Mouse (Mus musculus): ENCODE results near the gene Calhm2. TPM values are rescaled to one million over a fixed set of nuclear protein-coding genes. Genes with fewer than 3 reads are reported as not detected.

Gene Calhm2
- polyA plus RNA-seq, 1 experiment from 2014 or later = 2.6 TPM

GRCm38 (mm10) chr19:47104641-47105271 lies 33.3 kb downstream of the Calhm2 start:
- H3K4me2 ChIP-seq (ENCODE audit: low read depth, low read length) = no peak overlapping the region
- 83% methylated on average over 9 of the region's 9 CpGs for WGBS (ENCODE audit: insufficient replicate concordance)
- peaks cover 88% of the 10 kb centered on the region for H3K36me3 ChIP-seq (replicated peaks; ENCODE audit: insufficient read depth, low read length)
- H3K4me1 ChIP-seq (ENCODE audit: insufficient read depth) = no peaks in the 10 kb centered on the region
- no peaks in the 10 kb centered on the region for H3K9me3 ChIP-seq (ENCODE audit: low read length)
- DNase-seq (no peak), ATAC-seq (no peak)
- TF ChIP-seq EP300 (IDR thresholded peaks at IDR 0.05; ENCODE audit: low read depth) = no peak
- no peak for TF ChIP-seq CTCF (IDR thresholded peaks at IDR 0.05; ENCODE audit: low read depth)
- H3K9ac ChIP-seq (replicated peaks) = no peak overlapping the region
- H3K4me3 ChIP-seq (ENCODE audit: low read depth, low read length) = no peak overlapping the region
- H3K27me3 ChIP-seq (ENCODE audit: insufficient read depth, low read length) = no peaks in the 10 kb centered on the region
- H3K27ac ChIP-seq (ENCODE audit: low read depth) = no peak overlapping the region

- 75% methylated on average over 5 of the region's 5 CpGs for WGBS (ENCODE audit: insufficient replicate concordance)
- no peaks in the 10 kb centered on the region for H3K4me1 ChIP-seq (ENCODE audit: insufficient read depth)
- H3K4me3 ChIP-seq (ENCODE audit: low read depth, low read length) = no peak overlapping the region
- H3K9ac ChIP-seq (replicated peaks) = no peak overlapping the region
- no peaks in the 10 kb centered on the region for H3K27me3 ChIP-seq (ENCODE audit: insufficient read depth, low read length)
- ATAC-seq = no peak
- DNase-seq = no peak
- H3K9me3 ChIP-seq (ENCODE audit: low read length) = no peaks in the 10 kb centered on the region
- peaks cover 84% of the 10 kb centered on the region for H3K36me3 ChIP-seq (replicated peaks; ENCODE audit: insufficient read depth, low read length)
- TF ChIP-seq EP300 (IDR thresholded peaks at IDR 0.05; ENCODE audit: low read depth) (no peak), CTCF (IDR thresholded peaks at IDR 0.05; ENCODE audit: low read depth) (no peak)
- no peak overlapping the region for H3K27ac ChIP-seq (ENCODE audit: low read depth)
- H3K4me2 ChIP-seq (ENCODE audit: low read depth, low read length) = no peak overlapping the region
Measured at GRCm38 (mm10) chr19:47101080-47101479, 37.0 kb downstream of the Calhm2 start.

DNA sequence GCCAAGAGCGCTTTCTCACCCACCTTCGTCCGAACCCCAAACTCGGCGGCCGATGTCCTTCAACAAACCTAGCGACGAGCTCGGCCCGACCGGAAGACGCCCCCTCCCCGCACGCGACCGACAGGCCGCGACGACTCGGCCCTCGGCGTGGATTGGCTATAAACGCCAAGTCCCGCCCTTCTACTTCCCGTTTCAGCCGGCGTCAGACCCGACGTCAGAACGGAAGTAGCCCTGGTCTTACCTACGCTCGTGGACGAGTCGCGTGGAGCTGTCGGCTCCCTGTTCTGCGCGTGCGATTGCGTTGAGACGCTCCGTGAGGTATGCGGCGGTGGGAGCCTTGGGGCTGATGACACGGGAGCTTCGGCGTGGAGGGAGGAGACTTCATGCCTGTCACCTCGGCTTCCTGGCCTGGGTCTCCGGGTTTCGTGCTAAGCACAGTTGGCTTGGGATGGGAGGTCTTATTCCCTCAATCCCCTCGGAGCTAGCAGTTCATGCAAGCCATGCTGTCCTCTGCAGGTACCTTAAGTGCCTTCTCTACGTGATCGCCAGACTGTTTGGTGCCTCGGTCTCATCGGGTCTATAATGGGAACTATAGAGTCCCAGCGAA lies 47.4 kb downstream of the Calhm2 start, which contains the start of the genes Usmg5 and Pdcd11:
TSS of gene Usmg5 (minus strand) at position 98 of the 607 bp plus-strand sequence.
TSS of gene Pdcd11 (plus strand) at position 219 of the 607 bp plus-strand sequence.
- WGBS (ENCODE audit: insufficient replicate concordance) = under 1% methylated on average over 56 of the region's 56 CpGs
- TF ChIP-seq CTCF (IDR thresholded peaks at IDR 0.05; ENCODE audit: low read depth) (no peak), EP300 (IDR thresholded peaks at IDR 0.05; ENCODE audit: low read depth) (no peak)
- peak; percentile 96 for DNase-seq
- Histone ChIP-seq H3K4me2 (ENCODE audit: low read depth, low read length) (peak within 1 kb of the TSS; percentile 95), H3K27ac (ENCODE audit: low read depth) (peak within 1 kb of the TSS; percentile 92), H3K36me3 (replicated peaks; ENCODE audit: insufficient read depth, low read length) (peaks cover 22% of the 10 kb centered on the region), H3K9me3 (ENCODE audit: low read length) (no peaks in the 10 kb centered on the region), H3K9ac (replicated peaks) (peak within 1 kb of the TSS; percentile 88), H3K4me3 (ENCODE audit: low read depth, low read length) (peak within 1 kb of the TSS; percentile 74), H3K4me1 (ENCODE audit: insufficient read depth) (peaks cover 7% of the 10 kb centered on the region; the same call in 1 of the 2 replicates), H3K27me3 (ENCODE audit: insufficient read depth, low read length) (no peaks in the 10 kb centered on the region)
- peak; percentile 99 for ATAC-seq

DNA sequence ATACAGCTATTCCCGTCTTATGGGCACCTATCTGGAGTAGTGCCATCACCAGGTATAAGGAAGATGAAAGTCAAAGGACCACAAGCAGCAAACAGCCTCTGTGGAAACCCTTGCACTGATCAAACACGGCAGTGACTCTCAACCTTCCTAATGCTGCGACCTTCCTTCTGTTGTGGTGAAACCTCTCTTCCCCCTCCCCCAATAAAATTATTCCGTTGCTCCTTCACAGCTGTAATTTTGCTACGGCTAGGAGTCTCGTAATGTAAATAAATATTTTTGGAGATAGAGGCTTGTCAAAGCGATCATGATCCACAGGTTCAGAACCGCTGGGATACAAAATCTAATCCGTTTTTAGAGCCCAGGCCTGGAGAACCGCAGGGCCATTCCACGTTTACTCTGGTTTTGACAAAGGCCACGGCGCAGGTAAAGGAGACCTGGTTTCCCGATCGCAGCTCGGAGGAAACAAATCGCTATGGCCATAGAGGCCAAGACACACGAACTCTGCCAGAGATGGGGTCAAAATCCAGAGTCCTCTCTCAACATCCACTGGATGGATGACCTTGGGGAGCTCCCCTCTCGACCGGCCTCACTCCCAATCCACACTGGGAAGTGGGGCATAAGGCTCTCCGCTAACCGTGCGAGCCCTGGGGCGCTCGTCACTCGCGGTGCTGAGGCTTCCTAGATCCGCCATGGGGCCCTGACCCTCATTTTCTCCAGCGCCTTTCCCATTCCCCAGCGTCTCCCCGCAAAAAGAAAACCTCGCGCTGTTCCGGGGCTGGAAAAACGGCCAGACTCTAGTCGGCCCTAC lies 48.2 kb downstream of the Calhm2 start:
- Histone ChIP-seq H3K4me1 (ENCODE audit: insufficient read depth) (peaks cover 7% of the 10 kb centered on the region; the same call in 1 of the 2 replicates), H3K27me3 (ENCODE audit: insufficient read depth, low read length) (no peaks in the 10 kb centered on the region), H3K9ac (replicated peaks) (peak overlapping the region; percentile 88), H3K4me2 (ENCODE audit: low read depth, low read length) (peak overlapping the region; percentile 95), H3K27ac (ENCODE audit: low read depth) (peak overlapping the region; percentile 92), H3K4me3 (ENCODE audit: low read depth, low read length) (peak overlapping the region; percentile 74), H3K36me3 (replicated peaks; ENCODE audit: insufficient read depth, low read length) (peaks cover 19% of the 10 kb centered on the region), H3K9me3 (ENCODE audit: low read length) (no peaks in the 10 kb centered on the region)
- TF ChIP-seq CTCF (IDR thresholded peaks at IDR 0.05; ENCODE audit: low read depth) = no peak
- no peak for TF ChIP-seq EP300 (IDR thresholded peaks at IDR 0.05; ENCODE audit: low read depth)
- ATAC-seq (peak; percentile 67), DNase-seq (no peak)
- WGBS (ENCODE audit: insufficient replicate concordance) = 1% methylated on average over 36 of the region's 36 CpGs

DNA sequence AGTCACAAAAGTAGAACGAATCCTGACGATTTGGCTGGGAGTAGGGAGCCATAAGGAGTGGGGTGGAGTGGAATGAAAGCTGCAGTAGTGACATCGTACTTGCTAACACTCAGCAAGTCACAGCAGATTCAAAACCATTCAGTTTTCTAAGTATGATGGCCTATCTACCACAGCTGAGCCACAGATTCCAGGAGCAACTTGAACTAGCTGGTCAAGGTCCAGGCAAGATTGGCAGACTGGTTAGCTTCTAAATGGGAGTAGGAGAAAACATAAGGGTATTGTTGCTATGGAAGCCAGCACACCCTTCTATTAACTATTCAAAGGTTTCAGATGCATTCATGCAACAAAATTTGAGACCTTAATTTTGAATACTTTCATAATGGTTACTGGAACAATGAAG lies 49.9 kb downstream of the Calhm2 start:
- H3K4me3 ChIP-seq (ENCODE audit: low read depth, low read length) = no peak overlapping the region
- no peak overlapping the region for H3K27ac ChIP-seq (ENCODE audit: low read depth)
- 69% methylated on average over 3 of the region's 3 CpGs for WGBS (ENCODE audit: insufficient replicate concordance)

More for the DNA sequence above, 49.9 kb downstream of the Calhm2 start:
- Histone ChIP-seq H3K4me1 (ENCODE audit: insufficient read depth) (peaks cover 7% of the 10 kb centered on the region; the same call in 1 of the 2 replicates), H3K9ac (replicated peaks) (no peak overlapping the region), H3K27me3 (ENCODE audit: insufficient read depth, low read length) (no peaks in the 10 kb centered on the region), H3K9me3 (ENCODE audit: low read length) (no peaks in the 10 kb centered on the region), H3K4me2 (ENCODE audit: low read depth, low read length) (peak overlapping the region; percentile 95), H3K36me3 (replicated peaks; ENCODE audit: insufficient read depth, low read length) (peaks cover 24% of the 10 kb centered on the region)
- TF ChIP-seq EP300 (IDR thresholded peaks at IDR 0.05; ENCODE audit: low read depth) (no peak), CTCF (IDR thresholded peaks at IDR 0.05; ENCODE audit: low read depth) (no peak)
- DNase-seq (no peak), ATAC-seq (no peak)

All from liver, postnatal 0 days (tissue).